Mouse (Mus musculus) cerebellum, adult 2 months (tissue): ENCODE results near the gene Prim2. TPM values are rescaled to one million over a fixed set of nuclear protein-coding genes. Genes with fewer than 3 reads are reported as not detected.

Source experiments
- DNase-seq, 2 experiments: peaks; one replicate each; pipeline ENCODE4 v3.0.0; 2021
- H3K27ac ChIP-seq: fragments of 200-500 bp; 2 replicates; pipeline ENCODE4 v1.5.1; 2012; ENCODE audit warnings: low read length, control low read depth, inconsistent platforms; ENCODE audit not compliant: insufficient read depth
- H3K27me3 ChIP-seq: fragments of 200-500 bp; 2 replicates; pipeline ENCODE4 v1.6.1; 2012; ENCODE audit warnings: inconsistent platforms, mild to moderate bottlenecking, low read length, moderate library complexity; ENCODE audit not compliant: control insufficient read depth, insufficient read depth
- H3K4me1 ChIP-seq: fragments of 200-500 bp; 2 replicates; pipeline ENCODE4 v1.6.1; 2011; ENCODE audit warnings: low read length; ENCODE audit not compliant: control insufficient read depth, insufficient read depth
- H3K4me3 ChIP-seq: fragments of 200-500 bp; replicated peaks from 2 replicates; pipeline ENCODE3; 2011; ENCODE audit warnings: mild to moderate bottlenecking, low read depth, low read length, control low read depth; ENCODE audit not compliant: insufficient read depth
- CTCF ChIP-seq: fragments of 200-500 bp; IDR thresholded peaks from 2 replicates; pipeline ENCODE4 v1.5.1; 2011; ENCODE audit warnings: low read depth, mild to moderate bottlenecking, control low read depth, low read length, moderate library complexity, borderline replicate concordance; ENCODE audit not compliant: insufficient read depth
- POLR2A ChIP-seq: fragments of 200-500 bp; IDR thresholded peaks from 2 replicates; pipeline ENCODE4 v1.6.1; 2011; ENCODE audit warnings: low read length, control low read depth, borderline replicate concordance; ENCODE audit not compliant: insufficient read depth
- WGBS: fragments of 180-500 bp; shearing (Covaris S2); methylation state at CpG from one replicate; pipeline ENCODE4 v1.1.7; 2018; 5-methylcytosine and 5-hydroxymethylcytosine counted together
- polyA plus RNA-seq: library from polyadenylated mRNA; depleted of rRNA; stranded (reverse); fragments of >200 nt; gene quantifications from 2 replicates; pipeline ENCODE4 v1.2.3, GENCODE M21; 2012; rRNA removed

Gene Prim2
- polyA plus RNA-seq, 1 experiment: 11.8 TPM

DNA sequence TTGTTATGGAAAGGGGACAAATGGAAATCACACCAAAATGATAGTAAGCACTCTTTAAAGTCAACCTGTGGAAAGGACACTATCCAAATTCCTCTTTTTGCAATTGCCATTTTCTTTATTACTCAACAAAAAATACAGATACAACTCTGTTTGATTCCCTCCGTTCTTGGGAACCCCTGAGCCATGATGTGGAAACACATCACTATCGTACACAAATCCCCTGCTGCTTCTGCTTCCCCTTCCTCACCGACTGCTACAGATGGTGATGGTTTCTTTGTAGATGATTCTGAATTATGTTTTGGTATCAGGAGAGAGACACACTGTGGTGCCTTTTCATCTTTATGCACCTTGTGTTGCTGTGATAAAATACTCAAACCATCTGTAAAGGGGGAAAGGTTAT is 210.6 kb downstream of the Prim2 start:
- no peak for DNase-seq
- Histone ChIP-seq H3K4me3 (no peak overlapping the region), H3K27me3 (no peaks in the 10 kb centered on the region), H3K27ac (no peak overlapping the region), H3K4me1 (no peaks in the 10 kb centered on the region)
- no peak for TF ChIP-seq POLR2A
- TF ChIP-seq CTCF: no peak
- WGBS: 74% methylated on average over 3 of the region's 3 CpGs

DNA sequence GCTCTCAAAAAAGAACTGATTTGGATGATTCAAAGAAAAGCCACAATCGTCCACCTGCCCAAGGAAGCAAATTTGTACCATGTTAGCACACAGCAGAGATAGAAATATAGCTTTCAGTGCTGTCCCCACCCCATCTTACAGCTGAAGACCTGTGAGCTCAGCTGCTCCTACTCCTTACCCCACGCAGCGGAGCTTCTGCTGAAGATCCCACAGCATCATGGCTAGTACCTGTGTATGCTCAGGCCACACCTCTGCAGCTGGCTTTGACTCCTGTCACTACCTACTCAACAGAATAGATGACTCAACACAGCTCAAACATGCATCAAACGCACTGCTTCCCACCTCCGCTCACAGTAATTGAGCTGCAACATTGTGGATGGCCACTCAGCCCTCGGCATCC is 215.3 kb downstream of the Prim2 start:
- WGBS: 97% methylated on average over 6 of the region's 6 CpGs
- Histone ChIP-seq H3K27me3 (no peaks in the 10 kb centered on the region), H3K4me3 (no peak overlapping the region), H3K27ac (no peak overlapping the region), H3K4me1 (no peaks in the 10 kb centered on the region)
- DNase-seq: no peak
- TF ChIP-seq CTCF (no peak), POLR2A (no peak)

DNA sequence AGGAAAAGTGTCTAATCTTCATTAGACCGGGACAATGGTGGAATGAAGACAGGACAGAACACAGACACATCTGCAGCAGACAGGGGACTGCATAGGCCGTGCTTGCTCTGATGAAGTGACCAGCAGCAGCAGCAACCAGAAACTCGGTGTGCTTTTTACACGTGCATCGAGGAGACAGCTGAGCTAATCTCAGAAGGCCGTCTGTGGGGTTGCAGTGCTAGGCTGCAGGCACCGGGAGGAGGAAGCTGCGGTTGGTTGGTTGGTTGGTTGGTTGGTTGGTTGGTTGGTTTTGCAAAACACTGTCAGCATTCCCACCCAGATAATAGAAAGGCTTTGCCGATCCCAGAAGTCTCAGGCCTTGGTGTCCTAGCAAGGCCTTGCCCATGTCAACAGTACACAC is 216.3 kb downstream of the Prim2 start:
- H3K4me3 ChIP-seq: no peak overlapping the region
- DNase-seq: no peak
- TF ChIP-seq POLR2A: no peak
- no peak for TF ChIP-seq CTCF
- no peak overlapping the region for H3K27ac ChIP-seq
- no peaks in the 10 kb centered on the region for H3K27me3 ChIP-seq
- WGBS: 91% methylated on average over 9 of the region's 9 CpGs
- no peaks in the 10 kb centered on the region for H3K4me1 ChIP-seq

DNA sequence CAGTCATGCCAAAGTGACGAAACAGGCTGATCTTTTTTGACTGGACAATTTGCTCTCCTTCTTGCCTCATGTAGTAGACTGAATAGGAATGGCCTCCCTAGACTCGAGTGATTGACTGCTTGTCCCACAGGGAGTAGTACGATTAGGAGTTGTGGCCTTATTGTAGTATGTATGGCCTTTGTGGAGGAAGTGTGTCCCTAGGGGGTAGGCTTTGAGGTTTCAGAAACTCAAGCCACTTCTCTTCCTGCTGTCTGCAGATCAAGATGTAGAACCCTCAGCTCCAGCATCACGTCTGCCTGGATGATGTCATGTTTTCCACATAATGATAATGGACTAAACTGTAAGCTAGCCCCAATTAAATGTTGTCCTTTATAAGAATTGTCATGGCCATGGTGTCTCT is 222.4 kb downstream of the Prim2 start:
- H3K27me3 ChIP-seq: no peaks in the 10 kb centered on the region
- H3K4me3 ChIP-seq: no peak overlapping the region
- DNase-seq: no peak
- WGBS: 59% methylated on average over 4 of the region's 4 CpGs
- H3K4me1 ChIP-seq: no peaks in the 10 kb centered on the region
- H3K27ac ChIP-seq: no peak overlapping the region
- TF ChIP-seq POLR2A (no peak), CTCF (no peak)

DNA sequence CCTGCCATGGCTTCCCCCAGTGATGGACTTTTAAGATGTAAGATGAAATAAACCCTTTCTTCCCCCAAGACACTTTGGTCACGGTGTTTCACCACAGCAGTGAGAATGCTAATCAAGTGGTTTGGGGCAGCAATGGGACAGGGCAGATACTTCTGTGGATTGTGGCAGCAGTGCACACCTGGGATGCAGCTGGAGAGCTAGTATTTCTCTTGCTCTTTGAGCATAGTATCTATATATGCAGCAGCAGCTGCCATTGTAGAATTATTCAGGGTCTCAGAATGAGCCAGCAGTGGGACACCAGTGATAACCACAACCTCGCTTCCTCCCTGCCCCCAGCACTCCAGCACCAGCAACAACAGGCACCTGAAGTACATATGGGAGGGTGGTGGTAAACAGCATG is 233.4 kb downstream of the Prim2 start:
- no peaks in the 10 kb centered on the region for H3K4me1 ChIP-seq
- no peak overlapping the region for H3K27ac ChIP-seq
- WGBS: 94% methylated on average over 2 of the region's 2 CpGs
- H3K4me3 ChIP-seq: no peak overlapping the region
- no peaks in the 10 kb centered on the region for H3K27me3 ChIP-seq
- no peak for TF ChIP-seq CTCF
- no peak for TF ChIP-seq POLR2A
- no peak for DNase-seq

Other genes with a start within 250 kb of the Prim2 start
- gene Rab23, start 50.1 kb upstream of the Prim2 start, polyA plus RNA-seq: 22.0 and 25.1 TPM in 2 replicates
- gene Bag2, start 88.0 kb upstream of the Prim2 start, polyA plus RNA-seq: 18.6 and 18.7 TPM in 2 replicates
- 21.2 and 21.9 TPM in 2 replicates for gene Zfp451, start 144.8 kb upstream of the Prim2 start, polyA plus RNA-seq
- 276 and 283 TPM in 2 replicates for gene Bend6, start 238.0 kb upstream of the Prim2 start, polyA plus RNA-seq
- 143 and 148 TPM in 2 replicates for gene Dst, start 238.4 kb upstream of the Prim2 start, polyA plus RNA-seq